Mouse (Mus musculus): ENCODE measurements around the gene Gm13288. TPM values are rescaled to one million over a fixed set of nuclear protein-coding genes. Genes with fewer than 3 reads are reported as not detected.
"Not testable (repeated sequence)": the region's sequence is repeated elsewhere in the genome, so short reads cannot be mapped to it uniquely, and the experiment has no call there.

Gm13288 gene
- polyA plus RNA-seq, 1 experiment from 2014 or later: 0.09 TPM

DNA sequence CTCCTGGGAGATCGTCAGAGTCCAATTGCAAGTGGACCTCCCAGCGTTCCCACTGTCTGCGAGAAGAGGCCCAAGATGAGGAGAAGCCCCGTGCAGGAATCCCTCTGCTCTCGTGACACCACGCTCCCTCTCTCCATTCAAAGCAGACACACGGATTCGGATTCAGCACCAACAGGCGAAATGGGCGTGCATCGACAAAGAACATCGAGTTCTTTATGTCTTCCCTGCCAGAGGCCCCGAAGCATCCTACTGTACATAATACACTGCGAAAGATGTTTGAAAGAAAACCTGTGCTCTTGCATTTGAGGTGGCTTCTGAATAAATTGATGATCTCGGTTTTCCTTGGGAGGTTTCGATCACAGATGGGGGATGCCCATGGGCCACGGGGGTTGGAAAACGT is 25.0 kb upstream of the Gm13288 start:
- H3K4me3 ChIP-seq; H3K4me1 ChIP-seq; H3K27ac ChIP-seq (replicated peaks); DNase-seq (ENCODE audit: low spot score); H3K9me3 ChIP-seq (replicated peaks); H3K27me3 ChIP-seq (ENCODE audit: low read depth, poor library complexity, severe bottlenecking); H3K36me3 ChIP-seq: not testable (repeated sequence)
- WGBS: 43% methylated on average over 16 of the region's 18 CpGs

DNA sequence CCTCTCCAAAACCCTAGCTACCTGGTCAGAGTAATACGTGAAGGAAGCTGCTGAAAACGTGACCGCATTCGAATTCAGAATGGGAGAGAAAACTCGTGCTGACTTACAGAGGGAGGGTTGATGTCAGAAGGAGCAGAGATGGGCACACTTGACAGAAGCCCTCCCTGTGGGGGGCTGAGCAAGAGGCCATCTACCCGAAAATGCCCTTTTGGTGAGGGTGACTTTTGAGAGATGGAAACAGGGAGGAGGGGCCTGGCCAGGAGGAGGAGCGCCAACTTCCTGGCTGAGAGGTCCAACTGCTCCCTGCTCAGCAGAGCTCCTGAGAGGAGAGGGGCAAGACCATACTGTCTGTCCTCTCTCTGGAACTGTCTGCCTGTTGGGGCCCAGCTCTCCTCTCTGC is 23.5 kb upstream of the Gm13288 start, which contains the start of gene Ifnz:
Gene Ifnz, plus strand, starts transcription at position 301 of the 400 bp plus-strand sequence.
- not testable (repeated sequence) for H3K9me3 ChIP-seq (replicated peaks); H3K36me3 ChIP-seq; H3K27ac ChIP-seq (replicated peaks); H3K27me3 ChIP-seq (ENCODE audit: low read depth, poor library complexity, severe bottlenecking); H3K4me1 ChIP-seq; DNase-seq (ENCODE audit: low spot score)
- WGBS: 28% methylated on average over 5 of the region's 7 CpGs
- H3K4me3 ChIP-seq: peak within 1 kb of the TSS; percentile 35; the same call in 1 of the 2 replicates

DNA sequence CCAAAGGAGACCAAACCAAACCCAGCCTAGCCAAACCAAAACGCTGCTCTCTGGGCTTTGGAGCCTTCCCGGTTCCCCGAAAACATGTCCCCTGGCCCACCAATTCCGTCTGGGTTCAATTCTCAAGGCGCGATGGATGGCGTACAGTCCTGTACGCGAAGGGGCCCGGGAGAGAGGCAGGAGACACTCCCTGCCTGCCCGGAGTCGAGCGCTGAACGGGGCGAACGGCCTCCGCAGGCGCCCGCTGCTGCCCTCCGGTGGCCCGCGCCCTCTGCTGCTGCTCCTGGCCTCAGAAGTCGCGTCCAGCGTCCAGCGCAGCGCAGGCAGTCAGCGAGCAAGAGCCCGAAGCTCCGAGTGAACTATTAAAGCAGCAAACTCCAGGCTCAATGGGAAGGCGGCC is 23.0 kb upstream of the Gm13288 start:
- not testable (repeated sequence) for H3K27ac ChIP-seq (replicated peaks); H3K4me1 ChIP-seq; H3K9me3 ChIP-seq (replicated peaks); DNase-seq (ENCODE audit: low spot score); H3K36me3 ChIP-seq; H3K27me3 ChIP-seq (ENCODE audit: low read depth, poor library complexity, severe bottlenecking)
- 0% methylated on average over 12 of the region's 31 CpGs for WGBS
- peak overlapping the region; percentile 35; the same call in 1 of the 2 replicates for H3K4me3 ChIP-seq

DNA sequence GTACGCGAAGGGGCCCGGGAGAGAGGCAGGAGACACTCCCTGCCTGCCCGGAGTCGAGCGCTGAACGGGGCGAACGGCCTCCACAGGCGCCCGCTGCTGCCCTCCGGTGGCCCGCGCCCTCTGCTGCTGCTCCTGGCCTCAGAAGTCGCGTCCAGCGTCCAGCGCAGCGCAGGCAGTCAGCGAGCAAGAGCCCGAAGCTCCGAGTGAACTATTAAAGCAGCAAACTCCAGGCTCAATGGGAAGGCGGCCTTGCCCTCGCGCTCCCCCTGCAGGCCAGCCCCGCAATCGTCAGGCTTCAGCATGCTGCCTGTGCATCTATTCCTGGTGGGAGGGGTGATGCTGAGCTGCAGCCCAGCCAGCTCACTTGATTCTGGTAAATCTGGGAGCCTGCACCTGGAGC is 19.9 kb upstream of the Gm13288 start, which contains the start of gene Gm13276:
Gene Gm13276, plus strand, starts transcription at position 301 of the 400 bp plus-strand sequence.
- H3K36me3 ChIP-seq; H3K4me1 ChIP-seq; H3K27ac ChIP-seq (replicated peaks); H3K4me3 ChIP-seq; H3K27me3 ChIP-seq (ENCODE audit: low read depth, poor library complexity, severe bottlenecking); H3K9me3 ChIP-seq (replicated peaks); DNase-seq (ENCODE audit: low spot score): not testable (repeated sequence)
- WGBS: no CpG with 5 or more reads among the region's 27 CpGs

DNA sequence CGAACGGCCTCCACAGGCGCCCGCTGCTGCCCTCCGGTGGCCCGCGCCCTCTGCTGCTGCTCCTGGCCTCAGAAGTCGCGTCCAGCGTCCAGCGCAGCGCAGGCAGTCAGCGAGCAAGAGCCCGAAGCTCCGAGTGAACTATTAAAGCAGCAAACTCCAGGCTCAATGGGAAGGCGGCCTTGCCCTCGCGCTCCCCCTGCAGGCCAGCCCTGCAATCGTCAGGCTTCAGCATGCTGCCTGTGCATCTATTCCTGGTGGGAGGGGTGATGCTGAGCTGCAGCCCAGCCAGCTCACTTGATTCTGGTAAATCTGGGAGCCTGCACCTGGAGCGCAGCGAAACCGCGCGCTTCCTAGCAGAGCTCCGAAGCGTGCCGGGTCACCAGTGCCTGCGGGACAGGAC is 16.9 kb upstream of the Gm13288 start, which contains the start of gene Gm13277:
Gene Gm13277, plus strand, starts transcription at position 231 of the 400 bp plus-strand sequence.
- not testable (repeated sequence) for H3K4me3 ChIP-seq; H3K27ac ChIP-seq (replicated peaks); H3K36me3 ChIP-seq; DNase-seq (ENCODE audit: low spot score); H3K9me3 ChIP-seq (replicated peaks); H3K27me3 ChIP-seq (ENCODE audit: low read depth, poor library complexity, severe bottlenecking); H3K4me1 ChIP-seq
- 0% methylated on average over 4 of the region's 28 CpGs for WGBS

DNA sequence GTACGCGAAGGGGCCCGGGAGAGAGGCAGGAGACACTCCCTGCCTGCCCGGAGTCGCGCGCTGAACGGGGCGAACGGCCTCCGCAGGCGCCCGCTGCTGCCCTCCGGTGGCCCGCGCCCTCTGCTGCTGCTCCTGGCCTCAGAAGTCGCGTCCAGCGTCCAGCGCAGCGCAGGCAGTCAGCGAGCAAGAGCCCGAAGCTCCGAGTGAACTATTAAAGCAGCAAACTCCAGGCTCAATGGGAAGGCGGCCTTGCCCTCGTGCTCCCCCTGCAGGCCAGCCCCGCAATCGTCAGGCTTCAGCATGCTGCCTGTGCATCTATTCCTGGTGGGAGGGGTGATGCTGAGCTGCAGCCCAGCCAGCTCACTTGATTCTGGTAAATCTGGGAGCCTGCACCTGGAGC is 14.1 kb upstream of the Gm13288 start, which contains the start of gene Gm13278:
Gene Gm13278, plus strand, starts transcription at position 301 of the 400 bp plus-strand sequence.
- not testable (repeated sequence) for H3K27me3 ChIP-seq (ENCODE audit: low read depth, poor library complexity, severe bottlenecking); H3K4me3 ChIP-seq; H3K27ac ChIP-seq (replicated peaks); H3K36me3 ChIP-seq; H3K4me1 ChIP-seq; DNase-seq (ENCODE audit: low spot score); H3K9me3 ChIP-seq (replicated peaks)
- no CpG with 5 or more reads among the region's 28 CpGs for WGBS

DNA sequence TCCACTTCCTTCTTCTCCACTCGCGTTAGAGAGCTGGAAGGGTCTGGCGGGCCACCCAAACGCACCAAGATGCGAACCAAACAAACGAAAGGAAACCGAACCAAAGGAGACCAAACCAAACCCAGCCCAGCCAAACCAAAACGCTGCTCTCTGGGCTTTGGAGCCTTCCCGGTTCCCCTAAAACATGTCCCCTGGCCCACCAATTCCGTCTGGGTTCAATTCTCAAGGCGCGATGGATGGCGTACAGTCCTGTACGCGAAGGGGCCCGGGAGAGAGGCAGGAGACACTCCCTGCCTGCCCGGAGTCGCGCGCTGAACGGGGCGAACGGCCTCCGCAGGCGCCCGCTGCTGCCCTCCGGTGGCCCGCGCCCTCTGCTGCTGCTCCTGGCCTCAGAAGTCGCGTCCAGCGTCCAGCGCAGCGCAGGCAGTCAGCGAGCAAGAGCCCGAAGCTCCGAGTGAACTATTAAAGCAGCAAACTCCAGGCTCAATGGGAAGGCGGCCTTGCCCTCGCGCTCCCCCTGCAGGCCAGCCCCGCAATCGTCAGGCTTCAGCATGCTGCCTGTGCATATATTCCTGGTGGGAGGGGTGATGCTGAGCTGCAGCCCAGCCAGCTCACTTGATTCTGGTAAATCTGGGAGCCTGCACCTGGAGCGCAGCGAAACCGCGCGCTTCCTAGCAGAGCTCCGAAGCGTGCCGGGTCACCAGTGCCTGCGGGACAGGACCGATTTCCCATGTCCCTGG is 11.2 kb upstream of the Gm13288 start, which contains the start of gene Gm13275:
Gene Gm13275, plus strand, starts transcription at position 552 of the 740 bp plus-strand sequence.
- H3K4me3 ChIP-seq; H3K27ac ChIP-seq (replicated peaks); H3K27me3 ChIP-seq (ENCODE audit: low read depth, poor library complexity, severe bottlenecking); H3K36me3 ChIP-seq; H3K9me3 ChIP-seq (replicated peaks); DNase-seq (ENCODE audit: low spot score); H3K4me1 ChIP-seq: not testable (repeated sequence)
- 0% methylated on average over 19 of the region's 52 CpGs for WGBS

DNA sequence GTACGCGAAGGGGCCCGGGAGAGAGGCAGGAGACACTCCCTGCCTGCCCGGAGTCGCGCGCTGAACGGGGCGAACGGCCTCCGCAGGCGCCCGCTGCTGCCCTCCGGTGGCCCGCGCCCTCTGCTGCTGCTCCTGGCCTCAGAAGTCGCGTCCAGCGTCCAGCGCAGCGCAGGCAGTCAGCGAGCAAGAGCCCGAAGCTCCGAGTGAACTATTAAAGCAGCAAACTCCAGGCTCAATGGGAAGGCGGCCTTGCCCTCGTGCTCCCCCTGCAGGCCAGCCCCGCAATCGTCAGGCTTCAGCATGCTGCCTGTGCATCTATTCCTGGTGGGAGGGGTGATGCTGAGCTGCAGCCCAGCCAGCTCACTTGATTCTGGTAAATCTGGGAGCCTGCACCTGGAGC is 8.2 kb upstream of the Gm13288 start, which contains the start of gene Gm13279:
Gene Gm13279, plus strand, starts transcription at position 301 of the 400 bp plus-strand sequence.
- WGBS: no CpG with 5 or more reads among the region's 28 CpGs
- not testable (repeated sequence) for H3K4me1 ChIP-seq; H3K9me3 ChIP-seq (replicated peaks); H3K36me3 ChIP-seq; H3K4me3 ChIP-seq; H3K27ac ChIP-seq (replicated peaks); DNase-seq (ENCODE audit: low spot score); H3K27me3 ChIP-seq (ENCODE audit: low read depth, poor library complexity, severe bottlenecking)

DNA sequence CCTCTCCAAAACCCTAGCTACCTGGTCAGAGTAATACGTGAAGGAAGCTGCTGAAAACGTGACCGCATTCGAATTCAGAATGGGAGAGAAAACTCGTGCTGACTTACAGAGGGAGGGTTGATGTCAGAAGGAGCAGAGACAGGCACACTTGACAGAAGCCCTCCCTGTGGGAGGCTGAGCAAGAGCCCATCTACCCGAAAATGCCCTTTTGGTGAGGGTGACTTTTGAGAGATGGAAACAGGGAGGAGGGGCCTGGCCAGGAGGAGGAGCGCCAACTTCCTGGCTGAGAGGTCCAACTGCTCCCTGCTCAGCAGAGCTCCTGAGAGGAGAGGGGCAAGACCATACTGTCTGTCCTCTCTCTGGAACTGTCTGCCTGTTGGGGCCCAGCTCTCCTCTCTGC is 6.0 kb upstream of the Gm13288 start, which contains the start of gene Gm13285:
Gene Gm13285, plus strand, starts transcription at position 301 of the 400 bp plus-strand sequence.
- H3K4me1 ChIP-seq; DNase-seq (ENCODE audit: low spot score); H3K9me3 ChIP-seq (replicated peaks); H3K27ac ChIP-seq (replicated peaks); H3K36me3 ChIP-seq; H3K27me3 ChIP-seq (ENCODE audit: low read depth, poor library complexity, severe bottlenecking); H3K4me3 ChIP-seq: not testable (repeated sequence)
- 12% methylated on average over 5 of the region's 7 CpGs for WGBS

DNA sequence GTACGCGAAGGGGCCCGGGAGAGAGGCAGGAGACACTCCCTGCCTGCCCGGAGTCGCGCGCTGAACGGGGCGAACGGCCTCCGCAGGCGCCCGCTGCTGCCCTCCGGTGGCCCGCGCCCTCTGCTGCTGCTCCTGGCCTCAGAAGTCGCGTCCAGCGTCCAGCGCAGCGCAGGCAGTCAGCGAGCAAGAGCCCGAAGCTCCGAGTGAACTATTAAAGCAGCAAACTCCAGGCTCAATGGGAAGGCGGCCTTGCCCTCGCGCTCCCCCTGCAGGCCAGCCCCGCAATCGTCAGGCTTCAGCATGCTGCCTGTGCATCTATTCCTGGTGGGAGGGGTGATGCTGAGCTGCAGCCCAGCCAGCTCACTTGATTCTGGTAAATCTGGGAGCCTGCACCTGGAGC is 2.4 kb upstream of the Gm13288 start, which contains the start of gene Gm13287:
Gene Gm13287, plus strand, starts transcription at position 301 of the 400 bp plus-strand sequence.
- H3K4me3 ChIP-seq; H3K27ac ChIP-seq (replicated peaks); DNase-seq (ENCODE audit: low spot score); H3K36me3 ChIP-seq; H3K4me1 ChIP-seq; H3K9me3 ChIP-seq (replicated peaks): not testable (repeated sequence)
- WGBS: no CpG with 5 or more reads among the region's 29 CpGs
- H3K27me3 ChIP-seq (ENCODE audit: low read depth, poor library complexity, severe bottlenecking): peaks cover 16% of the 10 kb centered on the region

DNA sequence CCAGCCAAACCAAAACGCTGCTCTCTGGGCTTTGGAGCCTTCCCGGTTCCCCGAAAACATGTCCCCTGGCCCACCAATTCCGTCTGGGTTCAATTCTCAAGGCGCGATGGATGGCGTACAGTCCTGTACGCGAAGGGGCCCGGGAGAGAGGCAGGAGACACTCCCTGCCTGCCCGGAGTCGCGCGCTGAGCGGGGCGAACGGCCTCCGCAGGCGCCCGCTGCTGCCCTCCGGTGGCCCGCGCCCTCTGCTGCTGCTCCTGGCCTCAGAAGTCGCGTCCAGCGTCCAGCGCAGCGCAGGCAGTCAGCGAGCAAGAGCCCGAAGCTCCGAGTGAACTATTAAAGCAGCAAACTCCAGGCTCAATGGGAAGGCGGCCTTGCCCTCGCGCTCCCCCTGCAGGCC is 430 bp downstream of the Gm13288 start:
- H3K36me3 ChIP-seq; DNase-seq (ENCODE audit: low spot score); H3K9me3 ChIP-seq (replicated peaks); H3K27ac ChIP-seq (replicated peaks); H3K4me1 ChIP-seq; H3K4me3 ChIP-seq: not testable (repeated sequence)
- peaks cover 16% of the 10 kb centered on the region for H3K27me3 ChIP-seq (ENCODE audit: low read depth, poor library complexity, severe bottlenecking)
- 0% methylated on average over 8 of the region's 34 CpGs for WGBS

DNA sequence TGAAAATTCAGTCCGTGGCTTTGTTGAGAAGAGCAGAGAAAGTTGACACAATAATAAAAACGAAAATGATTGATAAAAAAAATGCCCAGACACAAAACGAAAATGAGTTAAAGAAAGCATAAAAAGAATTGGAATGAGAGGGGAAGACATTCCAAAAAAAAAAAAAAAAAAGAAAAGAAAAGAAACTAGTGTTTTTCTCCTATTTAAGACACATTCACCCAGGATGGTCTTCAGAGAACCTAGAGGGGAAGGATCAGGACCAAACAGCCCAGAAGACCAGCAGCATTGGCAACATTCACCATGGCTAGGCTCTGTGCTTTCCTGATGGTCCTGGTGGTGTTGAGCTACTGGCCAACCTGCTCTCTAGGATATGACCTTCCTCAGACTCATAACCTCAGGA is 10.6 kb downstream of the Gm13288 start, which contains the start of gene Ifna7:
Gene Ifna7, plus strand, starts transcription at position 301 of the 400 bp plus-strand sequence.
- WGBS: 64% methylated on average over 3 of the region's 3 CpGs
- H3K4me3 ChIP-seq: no peak within 1 kb of the TSS
- no peaks in the 10 kb centered on the region for H3K9me3 ChIP-seq (replicated peaks)
- H3K4me1 ChIP-seq: no peaks in the 10 kb centered on the region
- DNase-seq (ENCODE audit: low spot score): no peak
- no peaks in the 10 kb centered on the region for H3K36me3 ChIP-seq
- no peak within 1 kb of the TSS for H3K27ac ChIP-seq (replicated peaks)
- no peaks in the 10 kb centered on the region for H3K27me3 ChIP-seq (ENCODE audit: low read depth, poor library complexity, severe bottlenecking)

DNA sequence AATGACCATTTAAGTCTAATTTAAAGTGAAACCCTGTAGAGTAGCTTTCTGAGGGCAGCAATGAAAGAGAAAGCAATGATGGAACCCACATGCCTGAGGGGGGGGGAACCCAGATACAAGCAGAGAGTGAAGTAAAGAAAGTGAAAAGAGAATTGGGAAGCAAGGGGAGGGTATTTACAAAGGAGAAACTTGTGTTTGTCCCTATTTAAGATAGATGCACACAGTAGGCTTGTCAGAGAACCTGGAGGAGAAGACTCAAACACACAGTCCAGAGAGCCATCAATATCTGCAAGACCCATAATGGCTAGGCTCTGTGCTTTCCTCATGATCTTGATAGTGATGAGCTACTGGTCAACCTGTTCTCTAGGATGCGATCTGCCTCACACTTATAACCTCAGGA is 14.3 kb downstream of the Gm13288 start, which contains the start of gene Ifna11:
Gene Ifna11, plus strand, starts transcription at position 301 of the 400 bp plus-strand sequence.
- WGBS: 86% methylated on average over 1 of the region's 1 CpGs
- DNase-seq (ENCODE audit: low spot score): no peak
- no peak within 1 kb of the TSS for H3K4me3 ChIP-seq
- no peaks in the 10 kb centered on the region for H3K9me3 ChIP-seq (replicated peaks)
- H3K27me3 ChIP-seq (ENCODE audit: low read depth, poor library complexity, severe bottlenecking): no peaks in the 10 kb centered on the region
- H3K36me3 ChIP-seq: no peaks in the 10 kb centered on the region
- no peak within 1 kb of the TSS for H3K27ac ChIP-seq (replicated peaks)
- no peaks in the 10 kb centered on the region for H3K4me1 ChIP-seq

Measured in midbrain, embryonic 10.5 days (tissue).